Mouse (Mus musculus) mouse trophoblast stem cell (cell line): ENCODE data around the gene Cib3.

Experiments used
- in situ Hi-C, 2 experiments: fragments of 300-500 bp; cut with MseI, MboI; formaldehyde crosslinking; loops; 2 replicates in 1 of 2; 3 replicates in 1 of 2; pipeline ENCODE4 v1.15.1; 2025

Gene Cib3

GRCm38 (mm10) chr8:72212751-72213150 is at the start of gene Cib3:
Gene Cib3, minus strand, starts transcription at chr8:72212837.
- in situ Hi-C loops: loop anchor here in 1 of 2 experiments (25.0 kb wide), 1 partner anchor 1075 kb away; no protein-coding TSS in a partner anchor

GRCm38 (mm10) chr8:72261872-72262271 is 49.2 kb upstream of the Cib3 start:
- in situ Hi-C loops: loop anchor here (10.0 kb wide), 1 partner anchor 103 kb away; no protein-coding TSS in a partner anchor

GRCm38 (mm10) chr8:72261431-72261830 is 48.8 kb upstream of the Cib3 start:
- in situ Hi-C loops: loop anchor here (10.0 kb wide), 1 partner anchor 103 kb away; no protein-coding TSS in a partner anchor

- in situ Hi-C loops: loop anchor here (10.0 kb wide), 1 partner anchor 104 kb away; no protein-coding TSS in a partner anchor
Measured at GRCm38 (mm10) chr8:72261019-72261418, 48.4 kb upstream of the Cib3 start.

GRCm38 (mm10) chr8:72260585-72260984 is 47.9 kb upstream of the Cib3 start:
- in situ Hi-C loops: loop anchor here (10.0 kb wide), 1 partner anchor 104 kb away; no protein-coding TSS in a partner anchor

- in situ Hi-C loops: loop anchor here (10.0 kb wide), 1 partner anchor 105 kb away; no protein-coding TSS in a partner anchor
Measured at GRCm38 (mm10) chr8:72259862-72260261, 47.2 kb upstream of the Cib3 start.

- in situ Hi-C loops: no loop called here
Measured at GRCm38 (mm10) chr8:72257902-72258238, 45.2 kb upstream of the Cib3 start.

- in situ Hi-C loops: no loop called here
Measured at GRCm38 (mm10) chr8:72257171-72257901, 44.7 kb upstream of the Cib3 start.

GRCm38 (mm10) chr8:72244610-72245009 is 32.0 kb upstream of the Cib3 start:
- in situ Hi-C loops: no loop called here

GRCm38 (mm10) chr8:72242226-72242625 is 29.6 kb upstream of the Cib3 start:
- in situ Hi-C loops: no loop called here

- in situ Hi-C loops: no loop called here
Measured at GRCm38 (mm10) chr8:72240951-72241350, 28.3 kb upstream of the Cib3 start.

GRCm38 (mm10) chr8:72240403-72240763 is 27.7 kb upstream of the Cib3 start:
- in situ Hi-C loops: no loop called here

GRCm38 (mm10) chr8:72239499-72240402 is 27.1 kb upstream of the Cib3 start, which contains the start of gene Ap1m1:
Gene Ap1m1, plus strand, starts transcription at chr8:72240018.
- in situ Hi-C loops: no loop called here

- in situ Hi-C loops: loop anchor here in 1 of 2 experiments (25.0 kb wide), 1 partner anchor 1085 kb away; no protein-coding TSS in a partner anchor
Measured at GRCm38 (mm10) chr8:72222656-72223055, 10.0 kb upstream of the Cib3 start.

- in situ Hi-C loops: loop anchor here in 1 of 2 experiments (25.0 kb wide), 1 partner anchor 1083 kb away; no protein-coding TSS in a partner anchor
Measured at GRCm38 (mm10) chr8:72220758-72221157, 8.1 kb upstream of the Cib3 start.

- in situ Hi-C loops: loop anchor here in 1 of 2 experiments (25.0 kb wide), 1 partner anchor 1082 kb away; no protein-coding TSS in a partner anchor
Measured at GRCm38 (mm10) chr8:72219541-72220363, 7.1 kb upstream of the Cib3 start, which contains the start of gene Fam32a. Gene Fam32a, plus strand, starts transcription at chr8:72219730.

GRCm38 (mm10) chr8:72218781-72219540 is 6.3 kb upstream of the Cib3 start:
- in situ Hi-C loops: loop anchor here in 1 of 2 experiments (25.0 kb wide), 1 partner anchor 1082 kb away; no protein-coding TSS in a partner anchor

- in situ Hi-C loops: loop anchor here in 1 of 2 experiments (25.0 kb wide), 1 partner anchor 1079 kb away; no protein-coding TSS in a partner anchor
Measured at GRCm38 (mm10) chr8:72215871-72216270, 3.2 kb upstream of the Cib3 start.

- in situ Hi-C loops: loop anchor here in 1 of 2 experiments (25.0 kb wide), 1 partner anchor 1078 kb away; no protein-coding TSS in a partner anchor
Measured at GRCm38 (mm10) chr8:72215060-72215459, 2.4 kb upstream of the Cib3 start.

GRCm38 (mm10) chr8:72213536-72213935 is 899 bp upstream of the Cib3 start, which contains the start of gene Gm11034:
Gene Gm11034, minus strand, starts transcription at chr8:72213636.
- in situ Hi-C loops: loop anchor here in 1 of 2 experiments (25.0 kb wide), 1 partner anchor 1076 kb away; no protein-coding TSS in a partner anchor
